Mouse (Mus musculus) stomach, embryonic 15.5 days (tissue): ENCODE measurements around the gene Wdr25. TPM values are rescaled to one million over a fixed set of nuclear protein-coding genes. Genes with fewer than 3 reads are reported as not detected.
A peak's percentile ranks its signal among the peaks of the same experiment; 100 is the strongest.

Experiments
- ATAC-seq: fragments of 200-750 bp; cut with Nextera tagmentation; 2 replicates; pipeline ENCODE4 v1.8.0; 2017; ENCODE audit warnings: low read depth, moderate number of reproducible peaks, moderate TSS enrichment; ENCODE audit not compliant: insufficient read depth, low FRiP score
- H3K27ac ChIP-seq: fragments of 300-500 bp; sonication (generic); 2 replicates; pipeline ENCODE4 v1.5.1; 2015; ENCODE audit warnings: mild to moderate bottlenecking, inconsistent platforms
- H3K27me3 ChIP-seq: fragments of 300-500 bp; sonication (generic); replicated peaks from 2 replicates; pipeline ENCODE4 v1.6.1; 2015; ENCODE audit warnings: inconsistent platforms
- H3K36me3 ChIP-seq: fragments of 300-500 bp; sonication (generic); 2 replicates; pipeline ENCODE4 v1.6.1; 2015; ENCODE audit warnings: inconsistent platforms
- H3K4me1 ChIP-seq: fragments of 300-500 bp; sonication (generic); 2 replicates; pipeline ENCODE4 v1.6.1; 2015; ENCODE audit warnings: inconsistent platforms
- H3K4me2 ChIP-seq: fragments of 300-500 bp; sonication (generic); 2 replicates; pipeline ENCODE4 v1.6.1; 2015; ENCODE audit warnings: mild to moderate bottlenecking, inconsistent platforms
- H3K4me3 ChIP-seq: fragments of 300-500 bp; sonication (generic); replicated peaks from 2 replicates; pipeline ENCODE4 v1.5.1; 2015; ENCODE audit warnings: inconsistent platforms
- H3K9ac ChIP-seq: fragments of 300-500 bp; sonication (generic); 2 replicates; pipeline ENCODE4 v1.6.1; 2015; ENCODE audit warnings: inconsistent platforms
- H3K9me3 ChIP-seq: fragments of 300-500 bp; sonication (generic); 2 replicates; pipeline ENCODE4 v1.6.1; 2016; ENCODE audit warnings: inconsistent platforms
- WGBS: fragments of 180-500 bp; shearing (Covaris S2); methylation state at CpG from one replicate; pipeline ENCODE4 v1.1.7; 2015; 5-methylcytosine and 5-hydroxymethylcytosine counted together
- polyA plus RNA-seq: library from polyadenylated mRNA; unstranded; fragments of >200 nt; fragmentation: Nextera tagmentation; extraction: Ambion mirVana; gene quantifications from 2 replicates; pipeline ENCODE4 v1.2.1, GENCODE M21; 2015

Wdr25 gene
- polyA plus RNA-seq, 1 experiment from 2014 or later = 8.3 TPM

DNA sequence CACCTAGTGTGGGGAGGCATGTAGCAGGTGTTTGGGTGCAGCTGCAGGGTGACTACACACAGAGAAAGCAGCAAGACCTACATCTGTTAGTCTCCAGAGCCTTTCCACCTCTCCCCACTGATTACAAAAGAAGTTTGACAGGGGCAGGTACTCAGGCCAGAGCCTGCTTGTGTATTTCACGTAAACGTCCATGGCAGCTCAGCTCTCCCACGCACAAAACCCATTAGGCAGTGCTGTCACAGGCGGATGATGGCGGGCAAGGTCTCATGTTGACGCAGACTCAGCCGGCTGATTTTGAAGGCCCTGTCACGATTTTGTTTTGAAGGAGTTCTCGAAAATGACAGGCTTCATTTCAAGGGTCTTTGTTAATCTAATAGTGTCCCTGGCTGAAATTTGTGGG lies 45.9 kb downstream of the Wdr25 start:
- 62% methylated on average over 9 of the region's 9 CpGs for WGBS
- H3K9me3 ChIP-seq = no peaks in the 10 kb centered on the region
- ATAC-seq = no peak

GRCm38 (mm10) chr12:108940255-108940654 lies 46.8 kb downstream of the Wdr25 start:
- Histone ChIP-seq H3K4me1 (no peaks in the 10 kb centered on the region), H3K4me3 (no peak overlapping the region), H3K27ac (no peak overlapping the region), H3K9ac (no peak overlapping the region), H3K9me3 (no peaks in the 10 kb centered on the region), H3K4me2 (no peak overlapping the region), H3K36me3 (no peaks in the 10 kb centered on the region), H3K27me3 (no peaks in the 10 kb centered on the region)
- 50% methylated on average over 1 of the region's 1 CpGs for WGBS
- no peak for ATAC-seq

More for the DNA sequence above, 45.9 kb downstream of the Wdr25 start:
- Histone ChIP-seq H3K4me2 (no peak overlapping the region), H3K4me3 (no peak overlapping the region), H3K4me1 (no peaks in the 10 kb centered on the region), H3K27me3 (no peaks in the 10 kb centered on the region), H3K9ac (no peak overlapping the region), H3K36me3 (no peaks in the 10 kb centered on the region), H3K27ac (no peak overlapping the region)

- Histone ChIP-seq H3K4me1 (no peaks in the 10 kb centered on the region), H3K36me3 (no peaks in the 10 kb centered on the region), H3K27me3 (no peaks in the 10 kb centered on the region), H3K9me3 (no peaks in the 10 kb centered on the region), H3K27ac (no peak overlapping the region), H3K4me3 (no peak overlapping the region), H3K9ac (no peak overlapping the region), H3K4me2 (no peak overlapping the region)
- 58% methylated on average over 2 of the region's 2 CpGs for WGBS
- ATAC-seq = no peak
Measured at GRCm38 (mm10) chr12:108941282-108941681, 47.9 kb downstream of the Wdr25 start.

GRCm38 (mm10) chr12:108942203-108942923 lies 48.9 kb downstream of the Wdr25 start:
- Histone ChIP-seq H3K36me3 (no peaks in the 10 kb centered on the region), H3K9ac (no peak overlapping the region), H3K27me3 (no peaks in the 10 kb centered on the region), H3K4me1 (no peaks in the 10 kb centered on the region), H3K27ac (no peak overlapping the region), H3K4me3 (no peak overlapping the region), H3K9me3 (no peaks in the 10 kb centered on the region), H3K4me2 (no peak overlapping the region)
- ATAC-seq = no peak
- 85% methylated on average over 14 of the region's 14 CpGs for WGBS

DNA sequence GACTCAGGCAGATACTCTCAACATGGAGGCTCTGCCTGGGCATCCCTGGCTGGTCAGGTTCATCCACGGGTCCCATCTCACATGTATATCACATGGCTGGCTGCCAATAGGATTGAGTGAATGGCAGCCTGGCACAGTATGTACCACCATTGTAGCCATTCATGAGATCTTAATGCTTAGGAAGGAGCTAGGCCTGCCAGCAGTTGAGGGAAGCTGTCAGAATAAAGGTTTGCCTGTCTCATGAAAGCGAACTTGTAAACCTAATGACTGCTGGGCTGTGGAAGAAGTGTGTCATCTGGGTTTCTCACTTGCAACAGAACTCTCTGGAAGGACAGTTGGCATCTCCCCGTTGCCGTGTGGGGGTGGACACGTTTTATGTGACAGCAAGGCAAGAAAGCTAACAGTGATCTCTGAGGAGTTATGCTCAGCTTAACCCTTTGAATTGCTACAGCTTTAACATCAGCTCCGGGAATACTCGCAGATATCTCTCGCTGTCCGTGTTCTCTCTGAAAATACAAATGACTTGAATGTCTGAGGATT lies 59.6 kb downstream of the Wdr25 start:
- Histone ChIP-seq H3K9me3 (no peaks in the 10 kb centered on the region), H3K36me3 (no peaks in the 10 kb centered on the region), H3K9ac (no peak overlapping the region), H3K4me2 (no peak overlapping the region), H3K27me3 (no peaks in the 10 kb centered on the region), H3K27ac (no peak overlapping the region), H3K4me1 (0 out of 2 replicates have a peak, but pooled peaks cover 8% of the 10 kb centered on the region), H3K4me3 (no peak overlapping the region)
- no peak for ATAC-seq
- 79% methylated on average over 9 of the region's 9 CpGs for WGBS

- H3K4me2 ChIP-seq = no peak overlapping the region
- H3K4me3 ChIP-seq = no peak overlapping the region
- no peak overlapping the region for H3K27ac ChIP-seq
- no peaks in the 10 kb centered on the region for H3K9me3 ChIP-seq
- no peaks in the 10 kb centered on the region for H3K36me3 ChIP-seq
- H3K4me1 ChIP-seq = 0 out of 2 replicates have a peak, but pooled peaks cover 9% of the 10 kb centered on the region
- ATAC-seq = no peak
- 20% methylated on average over 6 of the region's 6 CpGs for WGBS
- H3K9ac ChIP-seq = no peak overlapping the region
- H3K27me3 ChIP-seq = no peaks in the 10 kb centered on the region
Measured at GRCm38 (mm10) chr12:108953838-108954237, 60.4 kb downstream of the Wdr25 start.

- Histone ChIP-seq H3K4me1 (peaks cover 14% of the 10 kb centered on the region; the same call in 1 of the 2 replicates), H3K4me3 (no peak overlapping the region), H3K27me3 (no peaks in the 10 kb centered on the region), H3K9ac (no peak overlapping the region), H3K9me3 (no peaks in the 10 kb centered on the region), H3K27ac (no peak overlapping the region), H3K4me2 (no peak overlapping the region), H3K36me3 (no peaks in the 10 kb centered on the region)
- 47% methylated on average over 2 of the region's 2 CpGs for WGBS
- ATAC-seq = no peak
Measured at GRCm38 (mm10) chr12:108954456-108954855, 61.0 kb downstream of the Wdr25 start.

- Histone ChIP-seq H3K27ac (no peak overlapping the region), H3K4me1 (peaks cover 19% of the 10 kb centered on the region), H3K36me3 (no peaks in the 10 kb centered on the region), H3K4me2 (no peak overlapping the region), H3K9me3 (no peaks in the 10 kb centered on the region), H3K4me3 (no peak overlapping the region), H3K27me3 (no peaks in the 10 kb centered on the region), H3K9ac (no peak overlapping the region)
- 62% methylated on average over 7 of the region's 7 CpGs for WGBS
- ATAC-seq = no peak
Measured at GRCm38 (mm10) chr12:108958483-108958882, 65.1 kb downstream of the Wdr25 start.

DNA sequence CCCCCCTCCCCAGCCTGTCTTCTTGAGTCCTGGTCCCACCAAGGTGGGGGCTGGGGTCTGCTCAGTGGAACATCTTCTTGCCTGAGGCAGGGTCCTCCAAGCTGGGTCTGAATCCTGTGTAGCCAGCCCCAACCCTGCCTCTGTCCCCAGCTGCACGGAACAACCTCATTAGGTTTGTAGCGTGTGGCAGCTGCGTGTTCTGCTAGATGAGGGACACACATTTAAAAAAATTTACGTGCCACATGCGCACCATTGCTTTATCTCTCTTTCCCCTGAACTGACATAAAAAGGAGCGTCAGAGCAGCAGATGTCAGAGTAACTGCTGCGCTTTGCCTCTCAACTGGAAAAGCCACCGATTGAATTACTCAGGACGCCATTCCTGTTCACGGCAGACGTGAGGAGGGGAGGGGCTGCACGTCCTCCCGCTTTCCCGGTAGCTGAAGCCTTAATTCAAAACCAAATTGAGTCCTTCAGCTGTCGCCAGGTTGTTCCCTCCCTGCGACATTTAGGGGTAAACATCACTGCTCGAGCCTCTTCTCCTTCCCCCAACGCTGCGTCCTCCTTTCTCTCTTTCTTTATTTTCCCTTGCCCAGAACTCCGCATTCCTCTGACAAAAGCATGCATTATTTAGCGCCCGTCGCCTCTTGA lies 65.7 kb downstream of the Wdr25 start:
- Histone ChIP-seq H3K36me3 (no peaks in the 10 kb centered on the region), H3K4me1 (peaks cover 13% of the 10 kb centered on the region), H3K27ac (no peak overlapping the region), H3K9me3 (no peaks in the 10 kb centered on the region), H3K4me3 (peak overlapping the region; percentile 20; the same call in 1 of the 2 replicates), H3K9ac (no peak overlapping the region), H3K4me2 (peak overlapping the region; percentile 60), H3K27me3 (no peaks in the 10 kb centered on the region)
- 9% methylated on average over 23 of the region's 23 CpGs for WGBS
- ATAC-seq = no peak

- Histone ChIP-seq H3K9me3 (no peaks in the 10 kb centered on the region), H3K9ac (no peak overlapping the region), H3K4me2 (peak overlapping the region; percentile 60), H3K27me3 (no peaks in the 10 kb centered on the region), H3K36me3 (no peaks in the 10 kb centered on the region), H3K4me3 (peak overlapping the region; percentile 20; the same call in 1 of the 2 replicates), H3K27ac (no peak overlapping the region), H3K4me1 (peaks cover 13% of the 10 kb centered on the region)
- 48% methylated on average over 12 of the region's 12 CpGs for WGBS
- 0 out of 2 replicates have a peak, but pooled peaks have one; percentile 44 for ATAC-seq
Measured at GRCm38 (mm10) chr12:108959639-108960219, 66.3 kb downstream of the Wdr25 start.

DNA sequence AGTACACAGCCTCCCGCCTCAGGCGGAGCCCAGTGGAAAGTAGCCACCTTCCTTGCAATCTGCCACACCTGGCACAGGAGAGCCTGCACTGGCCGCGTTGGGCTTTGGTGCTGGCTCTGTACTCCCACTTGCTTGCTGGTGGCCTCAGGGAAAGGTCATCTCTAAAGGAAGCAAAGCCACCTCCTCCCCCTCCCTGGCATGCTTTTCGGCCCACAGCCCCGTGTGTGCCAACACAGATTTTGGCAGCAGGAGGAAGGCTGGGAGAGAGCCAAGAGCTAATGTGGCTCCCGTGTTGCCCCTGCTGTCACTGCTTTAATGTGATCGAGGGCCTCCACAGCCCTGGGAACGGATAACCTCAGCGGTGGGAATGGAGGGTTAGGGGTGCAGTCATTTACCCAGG lies 66.8 kb downstream of the Wdr25 start:
- Histone ChIP-seq H3K9ac (no peak overlapping the region), H3K27ac (no peak overlapping the region), H3K4me3 (no peak overlapping the region), H3K27me3 (no peaks in the 10 kb centered on the region), H3K4me1 (peaks cover 13% of the 10 kb centered on the region), H3K4me2 (no peak overlapping the region), H3K36me3 (no peaks in the 10 kb centered on the region), H3K9me3 (no peaks in the 10 kb centered on the region)
- 61% methylated on average over 10 of the region's 10 CpGs for WGBS
- ATAC-seq = no peak

- no peaks in the 10 kb centered on the region for H3K36me3 ChIP-seq
- no peaks in the 10 kb centered on the region for H3K9me3 ChIP-seq
- H3K4me1 ChIP-seq = no peaks in the 10 kb centered on the region
- WGBS = 67% methylated on average over 4 of the region's 4 CpGs
- no peak overlapping the region for H3K9ac ChIP-seq
- no peak overlapping the region for H3K4me2 ChIP-seq
- no peak overlapping the region for H3K27ac ChIP-seq
- no peak for ATAC-seq
- no peak overlapping the region for H3K4me3 ChIP-seq
- H3K27me3 ChIP-seq = no peaks in the 10 kb centered on the region
Measured at GRCm38 (mm10) chr12:108967631-108968030, 74.2 kb downstream of the Wdr25 start.
